Mouse (Mus musculus) thymus, postnatal 0 days (tissue): ENCODE measurements around the gene Sapcd1. TPM values are rescaled to one million over a fixed set of nuclear protein-coding genes. Genes with fewer than 3 reads are reported as not detected.
"Not testable (repeated sequence)": the region's sequence is repeated elsewhere in the genome, so short reads cannot be mapped to it uniquely, and the experiment has no call there.

Experiments
- DNase-seq: peaks from one replicate; pipeline ENCODE4 v3.0.0-alpha.2; 2015; ENCODE audit warnings: low spot score
- polyA plus RNA-seq: library from polyadenylated mRNA; unstranded; fragments of >200 nt; fragmentation: Nextera tagmentation; extraction: Ambion mirVana; gene quantifications from 2 replicates; pipeline ENCODE4 v1.2.1, GENCODE M21; 2015

Gene Sapcd1
- polyA plus RNA-seq, 1 experiment from 2014 or later = 22.5 TPM

GRCm38 (mm10) chr17:35012430-35012829 lies 15.4 kb downstream of the Sapcd1 start:
- no peak for DNase-seq

- DNase-seq = no peak
Measured at GRCm38 (mm10) chr17:35011440-35011839, 16.4 kb downstream of the Sapcd1 start.

DNA sequence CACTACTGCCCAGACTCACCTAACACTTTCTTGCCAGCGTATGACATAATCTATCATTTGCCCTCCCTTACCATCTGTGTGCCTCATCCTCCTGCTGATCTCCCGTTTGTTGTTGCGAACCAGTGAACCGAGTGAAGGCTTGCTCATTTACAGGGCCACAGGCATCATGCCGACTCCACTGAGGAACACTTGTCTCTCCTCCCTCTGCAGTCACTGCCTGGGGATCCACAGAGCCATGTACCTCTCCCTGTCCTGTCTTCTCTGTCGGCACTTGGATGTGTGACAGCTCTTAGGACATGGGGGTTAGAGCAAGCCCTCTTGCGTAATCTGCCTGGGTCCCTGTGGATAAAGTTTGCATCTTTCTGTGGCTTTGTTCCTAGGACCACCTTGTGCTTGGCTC lies 18.2 kb downstream of the Sapcd1 start:
- no peak for DNase-seq

DNA sequence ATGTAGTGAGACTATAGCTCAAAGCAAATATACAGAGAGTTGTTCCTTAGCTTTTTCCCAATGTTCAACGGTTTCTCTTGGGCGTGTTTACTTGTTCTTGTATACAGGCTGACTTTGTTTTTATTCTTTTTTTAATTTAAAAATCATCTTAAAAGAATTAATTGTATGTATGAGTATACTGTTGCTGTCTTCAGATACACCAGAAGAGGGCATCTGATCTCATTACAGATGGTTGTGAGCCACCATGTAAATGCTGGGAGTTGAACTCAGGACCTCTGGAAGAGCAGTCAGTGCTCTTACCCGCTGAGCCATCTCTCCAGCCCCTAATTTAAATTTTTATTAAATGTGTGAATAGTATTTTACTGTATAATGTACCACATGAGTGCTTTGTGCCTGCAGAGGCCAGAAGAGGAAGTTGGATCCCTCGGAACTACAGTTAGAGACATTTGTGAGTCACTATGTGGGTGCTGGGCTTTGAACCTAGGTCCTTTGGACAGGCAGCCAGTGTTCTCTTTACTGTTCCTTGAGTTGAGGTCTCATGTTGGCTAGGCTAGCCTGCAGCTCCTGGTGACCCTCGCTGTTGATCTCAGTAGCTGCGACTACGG lies 20.3 kb downstream of the Sapcd1 start:
- no peak for DNase-seq

DNA sequence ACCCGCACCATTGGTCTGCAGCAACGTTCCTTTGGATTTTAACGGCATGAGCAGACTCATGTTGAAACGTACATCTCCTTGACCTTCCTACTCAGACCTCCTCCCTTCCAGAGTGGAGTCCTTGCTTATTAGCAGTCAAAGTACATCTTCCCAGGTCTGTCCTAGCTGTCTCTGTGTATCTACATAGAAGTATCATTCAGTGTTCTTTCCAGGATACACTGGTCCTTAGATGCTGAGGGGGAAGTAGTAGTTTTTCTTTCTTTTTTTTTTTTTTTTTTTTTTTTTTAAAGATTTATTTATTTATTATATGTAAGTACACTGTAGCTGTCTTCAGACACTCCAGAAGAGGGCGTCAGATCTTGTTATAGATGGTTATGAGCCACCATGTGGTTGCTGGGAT lies 21.9 kb downstream of the Sapcd1 start:
- not testable (repeated sequence) for DNase-seq

- DNase-seq = no peak
Measured at GRCm38 (mm10) chr17:35005158-35005557, 22.7 kb downstream of the Sapcd1 start.

GRCm38 (mm10) chr17:35004075-35004717 lies 23.6 kb downstream of the Sapcd1 start:
- DNase-seq = no peak

GRCm38 (mm10) chr17:35003022-35003838 lies 24.6 kb downstream of the Sapcd1 start:
- DNase-seq = no peak

- peak; percentile 35 for DNase-seq
Measured at GRCm38 (mm10) chr17:35002153-35002865, 25.5 kb downstream of the Sapcd1 start.

DNA sequence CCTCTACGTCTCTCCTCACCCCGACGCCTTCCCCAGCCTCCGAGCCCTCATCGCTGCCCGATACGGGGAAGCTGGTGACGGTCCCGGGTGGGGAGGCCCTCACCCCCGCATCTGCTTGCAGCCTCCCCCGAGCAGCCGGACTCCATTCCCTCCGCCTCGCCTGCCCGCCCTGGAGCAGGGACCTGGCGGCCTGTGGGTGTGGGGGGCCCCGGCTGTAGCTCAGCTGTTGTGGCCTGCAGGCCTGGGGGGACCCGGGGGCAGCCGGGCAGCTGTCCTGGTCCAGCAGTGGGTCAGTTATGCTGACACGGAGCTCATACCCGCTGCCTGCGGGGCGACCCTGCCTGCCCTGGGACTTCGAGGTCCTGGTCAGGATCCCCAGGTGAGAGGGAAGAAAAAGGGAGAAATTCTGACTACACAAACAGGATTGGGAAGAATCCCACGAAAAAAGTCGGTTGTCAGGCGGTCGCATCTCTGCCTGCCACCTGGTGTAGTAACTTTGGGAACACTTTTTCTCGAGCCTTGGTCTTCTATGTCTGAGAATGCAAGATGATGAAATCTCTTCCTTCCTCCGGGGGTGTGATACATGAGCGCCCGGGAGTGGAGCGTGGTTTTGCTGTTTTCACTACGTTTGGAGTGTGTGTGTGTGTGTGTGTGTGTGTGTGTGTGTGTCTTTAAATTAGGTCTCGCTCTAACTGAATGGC lies 26.2 kb downstream of the Sapcd1 start:
- DNase-seq = peak; percentile 41

- DNase-seq = peak; percentile 84
Measured at GRCm38 (mm10) chr17:35000717-35001451, 26.9 kb downstream of the Sapcd1 start, which contains the start of gene Vars. Gene Vars (plus strand): TSS chr17:35000987.

DNA sequence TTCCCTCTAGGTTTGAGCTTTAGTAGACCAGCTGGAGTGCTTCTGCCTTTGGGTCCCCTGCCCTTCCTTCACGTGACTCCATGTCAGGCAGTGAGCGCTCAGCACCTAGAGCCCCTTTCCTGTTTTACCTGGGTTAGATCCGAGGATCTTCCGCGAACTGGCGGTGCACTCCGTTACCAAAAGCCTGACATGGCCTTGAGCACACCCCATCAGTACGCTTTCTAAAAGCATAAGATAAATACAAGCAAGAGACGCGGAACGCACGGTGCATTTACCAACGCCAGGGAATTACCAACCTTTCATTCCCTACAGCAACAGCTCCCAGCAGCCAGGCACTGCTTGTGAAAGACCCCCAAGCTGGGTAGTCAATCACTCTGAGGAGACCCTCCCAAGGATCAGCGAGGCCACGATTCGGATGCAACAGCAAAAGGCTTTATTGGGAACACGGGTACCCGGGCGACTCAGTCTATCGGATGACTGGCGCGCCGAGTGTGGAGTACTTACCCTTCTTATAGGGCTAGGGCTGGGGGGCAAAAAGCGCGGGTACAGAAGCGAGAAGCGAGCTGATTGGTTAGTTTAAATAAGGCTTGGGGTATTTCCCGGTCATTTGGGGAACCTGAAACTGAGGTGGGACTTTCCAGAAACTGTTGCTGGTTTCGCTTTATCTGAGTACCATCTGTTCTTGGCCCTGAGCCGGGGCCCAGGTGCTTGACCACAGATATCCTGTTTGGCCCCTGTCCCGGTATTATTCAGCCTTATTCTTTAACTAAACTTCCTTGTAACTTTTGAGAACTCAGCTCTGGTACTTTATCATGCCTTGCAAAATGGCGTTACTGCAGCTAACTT lies 27.7 kb downstream of the Sapcd1 start:
- peak; percentile 44 for DNase-seq

DNA sequence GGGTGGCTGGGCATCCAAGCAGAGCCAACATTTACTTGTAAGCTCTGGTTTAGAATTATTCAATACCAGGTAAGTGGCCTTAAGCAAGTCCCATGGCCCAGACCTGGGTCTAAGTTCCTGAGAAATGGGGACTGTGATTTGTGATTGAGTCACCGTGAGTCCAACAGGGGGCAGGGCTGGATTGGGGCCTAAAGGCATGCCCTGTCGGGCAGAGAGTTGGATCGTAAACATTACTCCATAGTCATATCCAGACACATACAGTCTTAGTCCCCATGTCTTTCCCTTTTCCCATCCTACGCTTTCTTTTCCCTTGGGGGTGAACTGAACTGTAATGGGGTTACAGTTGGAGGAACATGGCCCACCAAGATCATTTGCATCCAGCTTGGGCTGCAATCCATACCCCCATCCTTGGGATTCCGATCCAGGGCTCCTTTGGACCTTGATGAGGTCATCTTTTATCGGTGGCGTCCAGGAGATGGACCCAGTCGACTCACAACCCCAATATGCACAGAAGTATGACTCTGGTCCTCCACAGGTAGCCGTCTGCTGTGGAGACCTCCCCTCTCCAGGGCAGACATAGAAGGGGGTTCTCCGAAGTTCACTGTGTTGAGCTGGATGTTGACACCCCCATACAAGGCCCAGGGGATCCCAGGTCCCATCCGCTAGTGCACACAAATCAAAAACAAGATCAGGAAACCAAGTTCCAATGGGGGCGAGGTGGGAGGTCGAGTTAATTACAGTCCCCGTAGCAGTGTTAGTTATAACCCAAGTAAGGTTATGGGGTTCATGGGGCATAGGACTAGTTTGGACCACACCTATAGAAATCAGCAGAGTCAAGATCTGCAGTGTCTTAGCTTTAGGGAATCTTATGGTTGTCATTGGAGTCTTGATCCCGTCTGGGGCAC lies 29.0 kb downstream of the Sapcd1 start:
- DNase-seq = no peak

- no peak for DNase-seq
Measured at GRCm38 (mm10) chr17:34997142-34997483, 30.7 kb downstream of the Sapcd1 start.

GRCm38 (mm10) chr17:34996411-34997141 lies 31.2 kb downstream of the Sapcd1 start:
- DNase-seq = no peak

GRCm38 (mm10) chr17:34995927-34996326 lies 31.9 kb downstream of the Sapcd1 start:
- DNase-seq = not testable (repeated sequence)

DNA sequence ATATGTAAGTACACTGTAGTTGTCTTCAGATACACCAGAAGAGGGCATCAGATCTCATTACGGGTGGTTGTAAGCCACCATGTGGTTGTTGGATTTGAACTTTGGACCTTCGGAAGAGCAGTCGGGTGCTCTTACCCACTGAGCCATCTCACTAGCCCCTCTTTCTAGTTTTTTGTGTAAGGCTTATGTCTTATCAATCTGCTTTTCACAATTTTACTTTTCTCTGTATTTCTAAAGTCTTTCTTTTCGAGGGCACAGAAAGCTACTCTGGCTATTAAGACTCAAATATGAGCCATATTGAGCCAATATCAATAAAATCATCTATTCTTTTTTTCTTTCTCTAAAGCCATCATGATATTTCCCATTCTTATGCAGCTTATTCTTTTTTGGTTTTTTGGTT lies 32.6 kb downstream of the Sapcd1 start:
- DNase-seq = not testable (repeated sequence)

GRCm38 (mm10) chr17:34994751-34995150 lies 33.1 kb downstream of the Sapcd1 start:
- no peak for DNase-seq
